Mouse (Mus musculus) B cell, adult 2 months (primary cell): ENCODE data around the gene Hspa1b.
"Not testable (repeated sequence)": the region's sequence is repeated elsewhere in the genome, so short reads cannot be mapped to it uniquely, and the experiment has no call there.

ENCODE experiments used
- DNase-seq, 2 experiments: peaks; one replicate each; pipeline ENCODE4 v3.0.0; 2022

Gene Hspa1b

DNA sequence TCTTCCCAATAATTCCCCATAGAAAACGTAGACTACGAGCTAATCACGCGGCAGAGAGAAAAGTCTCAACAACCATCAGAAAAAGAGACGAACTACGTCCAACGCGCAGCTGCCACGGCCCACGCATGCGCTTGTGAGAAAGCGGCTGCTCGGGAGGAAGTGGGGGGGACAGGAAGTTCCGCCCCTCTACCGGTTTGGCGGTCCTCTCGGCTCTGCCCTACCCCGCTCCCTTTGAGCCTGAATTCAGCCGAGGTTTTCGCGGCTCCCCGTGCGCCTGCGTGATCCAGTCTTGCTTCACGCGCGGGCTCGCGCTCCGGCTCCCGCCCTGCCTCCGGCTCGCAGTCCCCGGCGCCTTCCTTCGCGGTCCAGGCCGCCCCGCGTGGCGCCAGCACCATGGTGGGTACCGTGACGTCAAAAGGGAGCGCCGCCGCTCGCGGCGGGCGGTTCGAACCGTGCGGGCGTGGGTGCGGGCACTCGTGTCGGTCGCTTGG, 22.7 kb upstream of the Hspa1b start, which contains the start of gene Lsm2:
Lsm2 (plus strand) TSS at position 173 of the 491 bp plus-strand sequence.
- DNase-seq, result peak; percentile 91 to 94

DNA sequence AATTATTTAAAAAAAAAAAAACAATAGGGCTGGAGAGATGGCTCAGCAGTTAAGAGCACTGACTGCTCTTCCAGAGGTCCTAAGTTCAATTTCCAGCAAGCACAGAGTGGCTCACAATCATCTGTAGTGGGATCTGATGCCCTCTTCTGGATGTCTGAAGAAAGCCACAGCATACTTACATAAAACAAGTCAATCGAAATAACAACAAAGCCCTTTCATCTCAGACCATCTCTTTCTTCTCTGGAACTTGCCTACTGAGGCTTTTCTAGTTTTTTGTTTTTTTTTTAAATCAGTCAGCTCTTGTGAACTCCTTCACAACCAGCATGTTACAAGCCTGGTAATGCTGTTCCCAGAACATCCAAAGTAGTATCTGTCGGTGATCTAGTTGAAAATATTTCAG, 21.6 kb upstream of the Hspa1b start:
- peak; percentile 38 to 48 for DNase-seq

GRCm38 (mm10) chr17:34979631-34980030, 20.6 kb upstream of the Hspa1b start:
- no peak for DNase-seq

DNA sequence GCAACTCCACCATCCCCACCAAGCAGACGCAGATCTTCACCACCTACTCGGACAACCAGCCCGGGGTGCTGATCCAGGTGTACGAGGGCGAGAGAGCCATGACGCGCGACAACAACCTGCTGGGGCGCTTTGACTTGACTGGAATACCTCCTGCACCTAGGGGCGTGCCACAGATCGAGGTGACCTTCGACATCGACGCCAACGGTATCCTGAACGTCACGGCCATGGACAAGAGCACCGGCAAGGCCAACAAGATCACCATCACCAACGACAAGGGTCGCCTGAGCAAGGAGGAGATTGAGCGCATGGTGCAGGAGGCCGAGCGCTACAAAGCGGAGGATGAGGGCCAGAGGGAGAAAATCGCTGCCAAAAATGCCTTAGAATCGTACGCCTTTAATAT, 19.2 kb upstream of the Hspa1b start:
- no peak for DNase-seq

- no peak for DNase-seq
Measured at GRCm38 (mm10) chr17:34977000-34977399, 18.0 kb upstream of the Hspa1b start.

DNA sequence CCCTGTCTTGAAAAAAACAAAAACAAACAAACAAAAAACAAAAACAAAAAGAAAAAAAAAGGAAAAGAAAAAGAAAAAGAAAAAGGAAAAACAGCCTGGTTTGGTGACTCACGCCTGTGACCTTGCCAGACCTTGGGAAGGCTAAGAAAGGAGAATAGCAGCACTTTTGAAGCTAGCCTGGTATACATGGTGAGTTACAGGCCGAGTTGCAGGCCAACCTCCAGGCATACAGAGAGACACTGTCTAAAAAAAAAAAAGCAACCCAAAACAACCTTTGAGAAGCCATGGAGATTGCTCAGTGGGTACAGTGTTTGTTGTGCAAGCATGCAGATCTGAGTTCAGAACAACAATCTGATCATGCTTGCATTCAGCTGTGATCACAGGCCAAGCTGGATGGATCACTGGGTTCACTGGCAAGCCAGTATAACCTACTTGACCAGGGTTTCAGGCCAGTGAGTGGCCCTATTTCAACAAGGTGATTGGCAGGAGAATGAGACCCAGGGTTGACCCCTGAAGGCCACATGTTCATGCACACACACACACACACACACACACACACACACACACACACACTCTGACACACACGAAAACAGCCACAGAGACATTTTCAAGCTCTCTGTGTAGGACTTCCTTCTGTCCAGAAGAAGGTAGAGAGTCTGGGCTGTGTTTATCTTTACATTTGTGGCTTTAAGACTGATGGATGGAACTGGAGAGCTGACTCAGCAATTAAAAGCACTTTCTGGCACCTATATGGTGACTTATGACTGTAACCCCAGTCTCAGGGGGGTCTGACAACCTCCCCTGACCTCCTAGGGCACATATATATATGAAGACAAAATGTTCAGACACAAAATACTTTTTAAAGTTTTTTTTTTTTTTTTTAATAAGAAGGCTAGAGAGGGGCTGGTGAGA, 16.8 kb upstream of the Hspa1b start:
- no peak for DNase-seq

DNA sequence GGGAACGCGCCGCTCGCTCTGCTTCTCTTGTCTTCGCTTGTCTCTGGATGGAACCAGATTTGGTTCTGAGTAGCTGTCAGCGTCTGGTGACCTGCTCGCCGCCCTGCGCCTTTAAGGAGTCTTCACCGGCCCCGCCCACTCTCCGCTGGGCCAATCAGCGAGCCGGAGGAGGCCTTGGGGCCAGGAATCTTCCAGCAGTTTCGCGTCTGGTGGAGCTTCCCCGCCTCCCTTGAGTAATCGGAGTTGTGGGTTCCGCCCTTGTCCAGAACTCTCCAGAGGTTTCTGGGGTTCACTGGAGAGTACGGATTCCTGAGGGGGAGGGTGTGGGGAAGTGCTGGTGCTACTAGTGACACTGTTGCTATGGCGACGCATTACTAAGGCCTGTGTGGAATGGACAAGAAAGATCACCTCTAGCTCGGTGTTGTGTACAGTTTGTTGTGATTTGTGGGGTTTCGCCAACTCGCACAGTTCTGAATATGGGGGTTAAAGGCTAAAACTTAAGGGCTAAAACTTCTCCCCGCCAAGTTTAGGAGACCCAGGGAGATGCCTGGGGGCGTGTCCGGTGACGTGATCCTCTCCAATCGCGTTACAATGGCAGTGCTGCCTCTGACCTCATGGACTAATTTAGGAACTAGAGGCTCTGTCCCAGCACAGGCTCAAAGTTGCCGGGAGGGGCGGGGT, 13.2 kb upstream of the Hspa1b start, which contains the start of the genes Hspa1a and Hspa1l:
Hspa1a (minus strand) TSS at position 88 of the 681 bp plus-strand sequence.
Hspa1l (plus strand) TSS at position 635 of the 681 bp plus-strand sequence.
- peak; percentile 89 to 90 for DNase-seq

DNA sequence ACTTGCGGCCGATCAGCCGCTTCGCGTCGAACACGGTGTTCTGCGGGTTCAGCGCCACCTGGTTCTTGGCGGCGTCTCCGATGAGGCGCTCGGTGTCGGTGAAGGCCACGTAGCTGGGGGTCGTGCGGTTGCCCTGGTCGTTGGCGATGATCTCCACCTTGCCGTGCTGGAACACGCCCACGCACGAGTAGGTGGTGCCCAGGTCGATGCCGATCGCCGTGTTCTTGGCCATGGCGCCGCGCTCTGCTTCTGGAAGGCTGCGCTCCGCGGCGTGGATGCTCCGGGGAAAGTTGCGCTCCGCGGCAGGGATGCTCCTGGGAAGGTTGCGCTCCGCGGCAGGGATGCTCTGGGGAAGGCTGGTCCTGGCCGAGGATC, 12.6 kb upstream of the Hspa1b start:
- DNase-seq, result not testable (repeated sequence)

GRCm38 (mm10) chr17:34970850-34971249, 11.8 kb upstream of the Hspa1b start:
- peak in 1 of 2 experiments; percentile 9 for DNase-seq

GRCm38 (mm10) chr17:34969822-34970221, 10.8 kb upstream of the Hspa1b start, which contains the start of gene Gm20481:
TSS of gene Gm20481 (plus strand) at chr17:34969912.
- not testable (repeated sequence) for DNase-seq

DNA sequence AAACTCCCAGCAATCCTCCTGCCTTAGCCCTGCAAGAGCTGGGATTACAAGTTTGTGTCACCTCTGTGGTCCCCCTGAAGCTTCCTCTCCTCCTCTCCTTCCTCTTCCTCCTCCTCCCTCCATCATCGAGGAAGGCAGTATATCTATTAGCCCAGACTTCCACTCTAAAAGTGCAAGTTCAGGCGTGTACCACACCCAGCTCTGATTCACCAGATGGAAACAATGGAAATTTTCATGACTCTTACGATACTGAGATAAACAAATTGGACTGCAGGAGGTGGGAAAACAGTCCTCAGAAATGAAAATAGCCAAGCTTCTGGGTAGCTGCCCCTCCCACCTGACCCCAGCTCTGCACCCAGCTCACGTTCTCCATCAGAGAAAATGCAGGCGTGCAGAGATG, 6.6 kb upstream of the Hspa1b start:
- DNase-seq, result no peak

- no peak for DNase-seq
Measured at GRCm38 (mm10) chr17:34964640-34965049, 5.6 kb upstream of the Hspa1b start.

- DNase-seq, result no peak
Measured at GRCm38 (mm10) chr17:34962841-34963240, 3.8 kb upstream of the Hspa1b start.

GRCm38 (mm10) chr17:34962125-34962524, 3.1 kb upstream of the Hspa1b start:
- DNase-seq, result no peak

- no peak for DNase-seq
Measured at GRCm38 (mm10) chr17:34960702-34961493, 1.9 kb upstream of the Hspa1b start.

- no peak for DNase-seq
Measured at GRCm38 (mm10) chr17:34959881-34960515, 960 bp upstream of the Hspa1b start.

DNA sequence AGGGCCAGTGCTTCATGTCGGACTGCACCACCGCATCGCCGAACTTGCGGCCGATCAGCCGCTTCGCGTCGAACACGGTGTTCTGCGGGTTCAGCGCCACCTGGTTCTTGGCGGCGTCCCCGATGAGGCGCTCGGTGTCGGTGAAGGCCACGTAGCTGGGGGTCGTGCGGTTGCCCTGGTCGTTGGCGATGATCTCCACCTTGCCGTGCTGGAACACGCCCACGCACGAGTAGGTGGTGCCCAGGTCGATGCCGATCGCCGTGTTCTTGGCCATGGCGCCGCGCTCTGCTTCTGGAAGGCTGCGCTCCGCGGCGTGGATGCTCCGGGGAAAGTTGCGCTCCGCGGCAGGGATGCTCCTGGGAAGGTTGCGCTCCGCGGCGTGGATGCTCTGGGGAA, 306 bp downstream of the Hspa1b start:
- DNase-seq, result not testable (repeated sequence)

DNA sequence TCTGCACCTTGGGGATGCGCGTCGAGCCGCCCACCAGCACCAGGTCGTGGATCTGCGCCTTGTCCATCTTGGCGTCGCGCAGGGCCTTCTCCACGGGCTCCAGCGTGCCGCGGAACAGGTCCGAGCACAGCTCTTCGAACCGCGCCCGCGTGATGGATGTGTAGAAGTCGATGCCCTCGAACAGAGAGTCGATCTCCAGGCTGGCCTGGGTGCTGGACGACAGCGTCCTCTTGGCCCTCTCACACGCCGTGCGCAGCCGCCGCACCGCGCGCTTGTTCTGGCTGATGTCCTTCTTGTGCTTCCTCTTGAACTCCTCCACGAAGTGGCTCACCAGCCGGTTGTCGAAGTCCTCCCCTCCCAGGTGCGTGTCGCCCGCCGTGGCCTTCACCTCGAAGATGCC, 1.1 kb downstream of the Hspa1b start:
- not testable (repeated sequence) for DNase-seq

DNA sequence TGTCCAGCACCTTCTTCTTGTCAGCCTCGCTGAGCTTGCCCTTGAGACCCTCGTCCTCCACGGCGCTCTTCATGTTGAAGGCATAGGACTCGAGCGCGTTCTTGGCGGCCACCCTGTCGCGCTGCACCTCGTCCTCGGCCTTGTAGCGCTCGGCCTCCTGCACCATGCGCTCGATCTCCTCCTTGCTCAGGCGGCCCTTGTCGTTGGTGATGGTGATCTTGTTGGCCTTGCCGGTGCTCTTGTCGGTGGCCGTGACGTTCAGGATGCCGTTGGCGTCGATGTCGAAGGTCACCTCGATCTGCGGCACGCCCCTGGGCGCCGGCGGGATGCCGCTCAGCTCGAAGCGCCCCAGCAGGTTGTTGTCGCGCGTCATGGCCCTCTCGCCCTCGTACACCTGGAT, 1.7 kb downstream of the Hspa1b start:
- DNase-seq, result not testable (repeated sequence)

GRCm38 (mm10) chr17:34956340-34956739, 2.7 kb downstream of the Hspa1b start:
- peak in 1 of 2 experiments; percentile 17 for DNase-seq

DNA sequence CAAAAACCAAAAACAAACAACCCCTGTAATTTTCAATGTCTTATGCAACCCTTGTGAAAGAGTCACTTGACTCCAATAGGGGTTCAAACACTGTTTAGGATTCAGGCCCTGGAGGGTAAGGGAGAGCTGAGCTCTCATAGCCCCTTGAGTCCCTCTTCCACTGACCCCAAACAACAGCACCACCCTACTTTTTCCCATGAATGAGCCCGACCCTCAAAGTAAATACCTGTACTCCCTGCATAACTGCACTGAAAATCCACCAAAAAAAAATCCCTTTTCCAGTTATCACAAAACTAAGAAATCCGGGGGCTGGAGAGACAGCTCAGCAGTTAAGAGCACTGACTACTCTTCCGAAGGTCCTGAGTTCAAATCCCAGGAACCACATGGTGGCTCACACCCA, 3.2 kb downstream of the Hspa1b start:
- no peak for DNase-seq

GRCm38 (mm10) chr17:34954831-34955230, 4.2 kb downstream of the Hspa1b start:
- no peak for DNase-seq
